Mouse (Mus musculus): ENCODE data around the gene Ncor1. TPM values are rescaled to one million over a fixed set of nuclear protein-coding genes. Genes with fewer than 3 reads are reported as not detected.
"Not testable (repeated sequence)": the region's sequence is repeated elsewhere in the genome, so short reads cannot be mapped to it uniquely, and the experiment has no call there.

Gene Ncor1
- polyA plus RNA-seq, 1 experiment from 2014 or later = 72.0 TPM

GRCm38 (mm10) chr11:62465849-62466248 is 7.5 kb upstream of the Ncor1 start:
- H3K27me3 ChIP-seq (ENCODE audit: control insufficient read depth, insufficient read depth, low read length) = no peaks in the 10 kb centered on the region
- no peak overlapping the region for H3K4me2 ChIP-seq (ENCODE audit: low read depth, low read length)
- no peaks in the 10 kb centered on the region for H3K36me3 ChIP-seq (ENCODE audit: control insufficient read depth, insufficient read depth)
- no peak overlapping the region for H3K4me3 ChIP-seq (ENCODE audit: low read length)
- H3K4me1 ChIP-seq (ENCODE audit: control insufficient read depth, insufficient read depth, low read length) = peaks cover 6% of the 10 kb centered on the region; the same call in 1 of the 2 replicates
- H3K9ac ChIP-seq (ENCODE audit: low read length) = no peak overlapping the region
- no peak for ATAC-seq (replicated peaks; ENCODE audit: extremely low read depth, insufficient read depth, low FRiP score)
- H3K9me3 ChIP-seq (replicated peaks; ENCODE audit: control insufficient read depth, low read length) = no peaks in the 10 kb centered on the region
- 89% methylated on average over 3 of the region's 3 CpGs for WGBS
- no peak overlapping the region for H3K27ac ChIP-seq (ENCODE audit: low read length)

DNA sequence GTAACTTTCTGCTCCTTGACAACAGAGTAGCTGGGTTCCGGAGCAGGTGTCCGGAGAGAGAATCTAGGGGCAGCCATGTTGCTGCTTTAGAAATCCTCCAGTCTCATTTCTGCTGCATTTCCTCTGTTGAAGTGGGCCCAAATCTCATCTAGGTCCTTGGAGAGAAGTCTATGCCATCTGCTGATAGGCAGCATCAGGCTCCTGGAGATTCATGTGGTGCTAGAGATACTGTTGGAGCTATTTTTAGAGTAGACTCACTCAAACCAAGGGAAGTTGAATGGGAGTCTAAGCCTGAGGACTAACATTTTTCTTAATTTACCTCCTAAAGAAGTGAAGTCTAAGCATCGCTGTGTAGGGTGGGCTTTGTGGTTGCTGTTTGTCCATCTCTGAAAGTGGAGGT is 6.4 kb upstream of the Ncor1 start:
- no peaks in the 10 kb centered on the region for H3K9me3 ChIP-seq (replicated peaks; ENCODE audit: control insufficient read depth, low read length)
- ATAC-seq (replicated peaks; ENCODE audit: extremely low read depth, insufficient read depth, low FRiP score) = no peak
- no peak overlapping the region for H3K27ac ChIP-seq (ENCODE audit: low read length)
- peaks cover 9% of the 10 kb centered on the region for H3K4me1 ChIP-seq (ENCODE audit: control insufficient read depth, insufficient read depth, low read length)
- 85% methylated on average over 3 of the region's 3 CpGs for WGBS
- H3K9ac ChIP-seq (ENCODE audit: low read length) = no peak overlapping the region
- H3K4me3 ChIP-seq (ENCODE audit: low read length) = no peak overlapping the region
- no peaks in the 10 kb centered on the region for H3K27me3 ChIP-seq (ENCODE audit: control insufficient read depth, insufficient read depth, low read length)
- H3K36me3 ChIP-seq (ENCODE audit: control insufficient read depth, insufficient read depth) = no peaks in the 10 kb centered on the region
- no peak overlapping the region for H3K4me2 ChIP-seq (ENCODE audit: low read depth, low read length)

- Histone ChIP-seq H3K27me3 (ENCODE audit: control insufficient read depth, insufficient read depth, low read length) (no peaks in the 10 kb centered on the region), H3K9me3 (replicated peaks; ENCODE audit: control insufficient read depth, low read length) (no peaks in the 10 kb centered on the region), H3K36me3 (ENCODE audit: control insufficient read depth, insufficient read depth) (no peaks in the 10 kb centered on the region), H3K27ac (ENCODE audit: low read length) (no peak overlapping the region), H3K4me3 (ENCODE audit: low read length) (no peak overlapping the region), H3K4me2 (ENCODE audit: low read depth, low read length) (no peak overlapping the region), H3K4me1 (ENCODE audit: control insufficient read depth, insufficient read depth, low read length) (peaks cover 9% of the 10 kb centered on the region), H3K9ac (ENCODE audit: low read length) (no peak overlapping the region)
- WGBS = 79% methylated on average over 2 of the region's 2 CpGs
- no peak for ATAC-seq (replicated peaks; ENCODE audit: extremely low read depth, insufficient read depth, low FRiP score)
Measured at GRCm38 (mm10) chr11:62463225-62463915, 5.0 kb upstream of the Ncor1 start.

DNA sequence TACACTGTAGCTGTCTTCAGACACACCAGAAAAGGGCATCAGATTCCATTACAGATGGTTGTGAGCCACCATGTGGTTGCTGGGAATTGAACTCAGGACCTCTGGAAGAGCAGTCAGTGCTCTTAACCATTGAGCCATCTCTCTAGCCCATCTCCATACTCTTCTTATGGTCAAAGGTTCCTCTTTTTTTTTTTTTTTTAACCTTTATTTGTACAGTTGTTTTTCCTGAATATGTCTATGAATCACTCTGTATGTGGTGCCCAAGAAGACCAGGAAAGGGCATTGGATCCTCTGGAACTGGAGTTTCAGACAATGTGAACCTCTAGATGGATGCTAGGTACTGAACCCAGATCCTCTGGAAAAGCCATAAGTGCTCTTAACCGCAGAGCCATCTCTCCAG is 4.2 kb upstream of the Ncor1 start:
- H3K9me3 ChIP-seq (replicated peaks; ENCODE audit: control insufficient read depth, low read length); ATAC-seq (replicated peaks; ENCODE audit: extremely low read depth, insufficient read depth, low FRiP score): not testable (repeated sequence)
- WGBS = 97% methylated on average over 1 of the region's 1 CpGs

GRCm38 (mm10) chr11:62458780-62459179 is 439 bp upstream of the Ncor1 start:
- Histone ChIP-seq H3K9ac (ENCODE audit: low read length) (peak overlapping the region; percentile 99), H3K4me3 (ENCODE audit: low read length) (peak overlapping the region; percentile 82), H3K9me3 (replicated peaks; ENCODE audit: control insufficient read depth, low read length) (no peaks in the 10 kb centered on the region), H3K36me3 (ENCODE audit: control insufficient read depth, insufficient read depth) (no peaks in the 10 kb centered on the region), H3K4me1 (ENCODE audit: control insufficient read depth, insufficient read depth, low read length) (peaks cover 12% of the 10 kb centered on the region), H3K27me3 (ENCODE audit: control insufficient read depth, insufficient read depth, low read length) (no peaks in the 10 kb centered on the region), H3K27ac (ENCODE audit: low read length) (peak overlapping the region; percentile 99), H3K4me2 (ENCODE audit: low read depth, low read length) (peak overlapping the region; percentile 97)
- no peak for ATAC-seq (replicated peaks; ENCODE audit: extremely low read depth, insufficient read depth, low FRiP score)
- 1% methylated on average over 9 of the region's 9 CpGs for WGBS

More for the DNA sequence above, 4.2 kb upstream of the Ncor1 start:
- H3K4me2 ChIP-seq (ENCODE audit: low read depth, low read length); H3K27ac ChIP-seq (ENCODE audit: low read length); H3K27me3 ChIP-seq (ENCODE audit: control insufficient read depth, insufficient read depth, low read length); H3K9ac ChIP-seq (ENCODE audit: low read length); H3K36me3 ChIP-seq (ENCODE audit: control insufficient read depth, insufficient read depth); H3K4me1 ChIP-seq (ENCODE audit: control insufficient read depth, insufficient read depth, low read length); H3K4me3 ChIP-seq (ENCODE audit: low read length): not testable (repeated sequence)

DNA sequence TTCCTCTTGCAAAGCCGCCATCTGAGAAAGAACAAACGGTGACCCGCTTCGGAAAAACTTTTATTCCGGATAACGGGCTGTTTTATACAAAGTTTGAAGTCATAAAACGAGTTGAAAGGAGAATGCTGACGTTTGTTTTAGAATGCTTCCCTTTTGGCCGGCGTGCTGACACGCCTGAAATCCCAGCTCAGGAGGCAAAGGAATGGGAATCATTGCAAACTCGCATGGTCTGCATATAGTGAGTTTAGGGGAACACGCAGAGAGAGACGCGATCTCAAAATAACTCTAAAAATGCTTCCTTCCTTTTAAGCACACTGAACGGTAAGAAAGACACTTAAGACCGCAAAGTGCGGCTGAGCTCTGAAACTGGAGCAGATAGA is 460 bp downstream of the Ncor1 start:
- ATAC-seq (replicated peaks; ENCODE audit: extremely low read depth, insufficient read depth, low FRiP score) = no peak
- under 1% methylated on average over 18 of the region's 18 CpGs for WGBS

DNA sequence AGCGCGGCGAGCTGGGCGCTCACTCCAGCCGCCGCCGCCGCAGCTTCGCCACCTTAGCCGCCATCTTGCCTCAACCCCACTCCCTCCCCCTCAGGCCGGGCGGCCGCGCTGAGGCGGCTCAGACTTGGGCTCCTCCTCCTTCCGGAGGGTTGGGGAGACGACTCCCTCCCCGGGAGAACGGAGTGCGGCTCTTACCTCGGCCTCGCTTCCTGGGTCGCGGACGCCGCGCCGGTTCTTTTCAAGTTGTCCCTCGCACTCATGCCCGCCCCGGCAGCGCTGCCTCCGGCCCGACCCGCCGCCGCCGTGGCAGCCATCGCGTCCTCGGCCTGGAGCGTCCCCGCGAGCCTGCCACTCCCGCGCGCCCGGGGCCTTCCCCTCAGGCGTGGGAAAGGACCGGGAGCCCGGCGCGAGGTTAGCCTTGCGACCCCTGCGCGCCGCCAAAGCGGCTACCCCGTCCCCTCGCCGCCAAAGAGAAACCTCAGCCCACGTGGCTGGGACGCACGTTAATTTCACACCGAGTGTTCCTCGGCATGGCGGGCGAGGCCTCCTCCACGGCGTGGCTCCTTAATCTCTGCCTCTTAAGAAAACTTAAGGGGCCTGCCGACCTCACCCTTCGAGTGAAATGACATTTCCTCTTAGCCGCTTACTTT is 975 bp downstream of the Ncor1 start:
- Histone ChIP-seq H3K36me3 (ENCODE audit: control insufficient read depth, insufficient read depth) (no peaks in the 10 kb centered on the region), H3K27ac (ENCODE audit: low read length) (peak overlapping the region; percentile 99), H3K9me3 (replicated peaks; ENCODE audit: control insufficient read depth, low read length) (no peaks in the 10 kb centered on the region), H3K4me2 (ENCODE audit: low read depth, low read length) (peak overlapping the region; percentile 97), H3K9ac (ENCODE audit: low read length) (peak overlapping the region; percentile 99), H3K4me3 (ENCODE audit: low read length) (peak overlapping the region; percentile 82), H3K4me1 (ENCODE audit: control insufficient read depth, insufficient read depth, low read length) (peaks cover 12% of the 10 kb centered on the region), H3K27me3 (ENCODE audit: control insufficient read depth, insufficient read depth, low read length) (no peaks in the 10 kb centered on the region)
- ATAC-seq (replicated peaks; ENCODE audit: extremely low read depth, insufficient read depth, low FRiP score) = peak; percentile 95
- WGBS = under 1% methylated on average over 68 of the region's 73 CpGs

More for the DNA sequence above, 460 bp downstream of the Ncor1 start:
- Histone ChIP-seq H3K4me2 (ENCODE audit: low read depth, low read length) (peak overlapping the region; percentile 97), H3K27me3 (ENCODE audit: control insufficient read depth, insufficient read depth, low read length) (no peaks in the 10 kb centered on the region), H3K36me3 (ENCODE audit: control insufficient read depth, insufficient read depth) (no peaks in the 10 kb centered on the region), H3K4me1 (ENCODE audit: control insufficient read depth, insufficient read depth, low read length) (peaks cover 12% of the 10 kb centered on the region), H3K4me3 (ENCODE audit: low read length) (peak overlapping the region; percentile 82), H3K27ac (ENCODE audit: low read length) (peak overlapping the region; percentile 99), H3K9me3 (replicated peaks; ENCODE audit: control insufficient read depth, low read length) (no peaks in the 10 kb centered on the region), H3K9ac (ENCODE audit: low read length) (peak overlapping the region; percentile 99)

- Histone ChIP-seq H3K4me1 (ENCODE audit: control insufficient read depth, insufficient read depth, low read length) (peaks cover 12% of the 10 kb centered on the region), H3K4me2 (ENCODE audit: low read depth, low read length) (peak overlapping the region; percentile 72), H3K9me3 (replicated peaks; ENCODE audit: control insufficient read depth, low read length) (no peaks in the 10 kb centered on the region), H3K27me3 (ENCODE audit: control insufficient read depth, insufficient read depth, low read length) (no peaks in the 10 kb centered on the region), H3K36me3 (ENCODE audit: control insufficient read depth, insufficient read depth) (no peaks in the 10 kb centered on the region), H3K27ac (ENCODE audit: low read length) (peak overlapping the region; percentile 99), H3K9ac (ENCODE audit: low read length) (peak overlapping the region; percentile 99), H3K4me3 (ENCODE audit: low read length) (peak overlapping the region; percentile 82)
- ATAC-seq (replicated peaks; ENCODE audit: extremely low read depth, insufficient read depth, low FRiP score) = peak; percentile 53
- WGBS = under 1% methylated on average over 39 of the region's 42 CpGs
Measured at GRCm38 (mm10) chr11:62456483-62457172, 1.7 kb downstream of the Ncor1 start.

- Histone ChIP-seq H3K27ac (ENCODE audit: low read length) (peak overlapping the region; percentile 99), H3K36me3 (ENCODE audit: control insufficient read depth, insufficient read depth) (no peaks in the 10 kb centered on the region), H3K9ac (ENCODE audit: low read length) (peak overlapping the region; percentile 99), H3K9me3 (replicated peaks; ENCODE audit: control insufficient read depth, low read length) (no peaks in the 10 kb centered on the region), H3K4me3 (ENCODE audit: low read length) (peak overlapping the region; percentile 82), H3K27me3 (ENCODE audit: control insufficient read depth, insufficient read depth, low read length) (no peaks in the 10 kb centered on the region), H3K4me2 (ENCODE audit: low read depth, low read length) (peak overlapping the region; percentile 72), H3K4me1 (ENCODE audit: control insufficient read depth, insufficient read depth, low read length) (peaks cover 12% of the 10 kb centered on the region)
- ATAC-seq (replicated peaks; ENCODE audit: extremely low read depth, insufficient read depth, low FRiP score) = no peak
- WGBS = 5% methylated on average over 3 of the region's 3 CpGs
Measured at GRCm38 (mm10) chr11:62456021-62456482, 2.3 kb downstream of the Ncor1 start.

Data from heart, embryonic 16.5 days (tissue).